Mouse (Mus musculus): Measurements from ENCODE around the gene Rap1gds1.
A peak's percentile ranks its signal among the peaks of the same experiment; 100 is the strongest.

Rap1gds1 gene

GRCm38 (mm10) chr3:139074484-139075211, at the start of gene Rap1gds1:
Gene Rap1gds1 (minus strand): TSS chr3:139075201.
- DNase-seq, result peak; percentile 80

- no peak for DNase-seq
Measured at GRCm38 (mm10) chr3:139118446-139118845, 43.4 kb upstream of the Rap1gds1 start.

GRCm38 (mm10) chr3:139116733-139117337, 41.8 kb upstream of the Rap1gds1 start:
- DNase-seq, result no peak

GRCm38 (mm10) chr3:139112335-139112973, 37.5 kb upstream of the Rap1gds1 start:
- DNase-seq, result no peak

GRCm38 (mm10) chr3:139111877-139112276, 36.9 kb upstream of the Rap1gds1 start:
- no peak for DNase-seq

GRCm38 (mm10) chr3:139108176-139108575, 33.2 kb upstream of the Rap1gds1 start:
- no peak for DNase-seq

GRCm38 (mm10) chr3:139103914-139104313, 28.9 kb upstream of the Rap1gds1 start:
- DNase-seq, result no peak

- DNase-seq, result no peak
Measured at GRCm38 (mm10) chr3:139103346-139103745, 28.3 kb upstream of the Rap1gds1 start.

GRCm38 (mm10) chr3:139101941-139102340, 26.9 kb upstream of the Rap1gds1 start:
- DNase-seq, result no peak

- no peak for DNase-seq
Measured at GRCm38 (mm10) chr3:139099284-139099683, 24.3 kb upstream of the Rap1gds1 start.

GRCm38 (mm10) chr3:139095894-139096293, 20.9 kb upstream of the Rap1gds1 start:
- DNase-seq, result no peak

GRCm38 (mm10) chr3:139088526-139088925, 13.5 kb upstream of the Rap1gds1 start:
- DNase-seq, result no peak

- no peak for DNase-seq
Measured at GRCm38 (mm10) chr3:139083778-139084539, 9.0 kb upstream of the Rap1gds1 start.

GRCm38 (mm10) chr3:139079831-139080230, 4.8 kb upstream of the Rap1gds1 start:
- DNase-seq, result no peak

GRCm38 (mm10) chr3:139078010-139078409, 3.0 kb upstream of the Rap1gds1 start:
- no peak for DNase-seq

GRCm38 (mm10) chr3:139076059-139076455, 1.1 kb upstream of the Rap1gds1 start:
- DNase-seq, result peak; percentile 25

GRCm38 (mm10) chr3:139075333-139076058, 495 bp upstream of the Rap1gds1 start:
- peak; percentile 95 for DNase-seq

GRCm38 (mm10) chr3:139073801-139074483, 1.1 kb downstream of the Rap1gds1 start:
- DNase-seq, result no peak

- DNase-seq, result no peak
Measured at GRCm38 (mm10) chr3:139069539-139069938, 5.5 kb downstream of the Rap1gds1 start.

- DNase-seq, result no peak
Measured at GRCm38 (mm10) chr3:139064076-139064475, 10.9 kb downstream of the Rap1gds1 start.

GRCm38 (mm10) chr3:139062088-139062487, 12.9 kb downstream of the Rap1gds1 start:
- DNase-seq, result no peak
